Mouse (Mus musculus) myocyte (in vitro differentiated cells): ENCODE data around the gene Ttc30a2.

Experiments used
- MAX ChIP-seq: IDR thresholded peaks from one replicate; pipeline ENCODE4 v1.6.1; 2011; ENCODE audit warnings: low read depth, mild to moderate bottlenecking, control low read depth
- MYOG ChIP-seq, 3 experiments: IDR thresholded peaks; one replicate each; pipeline ENCODE4 v1.6.1; 2011; ENCODE audit warnings: control low read depth in 2 of 3, low read depth in 2 of 3, mild to moderate bottlenecking in 2 of 3; ENCODE audit not compliant: insufficient read length in 2 of 3, control insufficient read depth in 1 of 3, insufficient read depth in 1 of 3
- POLR2A ChIP-seq: IDR thresholded peaks from one replicate; pipeline ENCODE4 v1.6.1; 2011; ENCODE audit warnings: low read depth, mild to moderate bottlenecking, control low read depth, moderate library complexity; ENCODE audit not compliant: insufficient read length
- POLR2AphosphoS2 ChIP-seq: IDR thresholded peaks from one replicate; pipeline ENCODE4 v1.6.1; 2011; ENCODE audit warnings: low read depth, control low read depth; ENCODE audit not compliant: insufficient read length
- TCF12 ChIP-seq: IDR thresholded peaks from one replicate; pipeline ENCODE4 v1.6.1; 2011; ENCODE audit warnings: mild to moderate bottlenecking, control low read depth; ENCODE audit not compliant: poor library complexity, insufficient read depth, severe bottlenecking

GRCm38 (mm10) chr2:75964512-75964911 lies 13.5 kb downstream of the Ttc30a2 start:
- no peak for TF ChIP-seq POLR2A
- TF ChIP-seq POLR2AphosphoS2 = no peak
- TF ChIP-seq MAX = no peak
- TF ChIP-seq TCF12 = no peak
- TF ChIP-seq MYOG (IDR thresholded peaks at IDR 0.05; ENCODE audit: control insufficient read depth in 1 of 3, insufficient read depth in 1 of 3, insufficient read length in 2 of 3, low read depth in 2 of 3) = no peak
